Mouse (Mus musculus) kidney, postnatal 10 days (tissue): Measurements from ENCODE around the gene Hspa12b.

Experiments
- DNase-seq: peaks from one replicate; pipeline ENCODE4 v3.0.0; 2021; ENCODE audit warnings: mixed read lengths

The Hspa12b gene

DNA sequence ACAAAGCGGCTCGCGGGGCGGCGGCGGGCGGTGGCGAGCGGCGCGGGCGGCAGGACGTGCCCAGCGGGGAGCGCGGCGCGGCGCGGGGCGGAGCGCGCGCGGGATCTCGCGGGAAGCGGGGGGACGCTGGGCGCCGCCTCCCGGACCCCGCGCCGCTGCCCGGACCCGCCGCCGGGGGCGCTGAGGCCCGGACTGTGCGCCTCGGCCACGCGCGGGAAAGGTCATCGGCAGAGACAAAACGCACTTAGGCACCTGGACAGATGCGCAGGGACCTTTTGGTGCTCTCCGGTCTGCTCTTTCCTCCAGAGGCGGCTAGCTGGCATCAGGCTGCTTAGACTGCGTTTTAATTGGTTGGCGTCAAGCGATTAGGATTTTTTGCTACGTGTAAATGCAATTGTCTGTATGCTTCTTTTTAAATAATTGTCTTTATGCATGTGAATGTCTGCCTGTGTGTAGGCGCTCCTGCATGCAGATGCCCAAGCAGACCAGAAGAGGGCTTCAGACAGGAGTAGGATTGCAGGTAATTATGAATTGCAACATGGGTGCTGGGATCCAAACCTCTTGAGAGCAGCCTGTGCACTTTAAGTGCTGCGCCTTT is 53.0 kb downstream of the Hspa12b start, which contains the start of gene Cenpb:
TSS of gene Cenpb (minus strand) at position 78 of the 598 bp plus-strand sequence.
- DNase-seq: peak; percentile 92

DNA sequence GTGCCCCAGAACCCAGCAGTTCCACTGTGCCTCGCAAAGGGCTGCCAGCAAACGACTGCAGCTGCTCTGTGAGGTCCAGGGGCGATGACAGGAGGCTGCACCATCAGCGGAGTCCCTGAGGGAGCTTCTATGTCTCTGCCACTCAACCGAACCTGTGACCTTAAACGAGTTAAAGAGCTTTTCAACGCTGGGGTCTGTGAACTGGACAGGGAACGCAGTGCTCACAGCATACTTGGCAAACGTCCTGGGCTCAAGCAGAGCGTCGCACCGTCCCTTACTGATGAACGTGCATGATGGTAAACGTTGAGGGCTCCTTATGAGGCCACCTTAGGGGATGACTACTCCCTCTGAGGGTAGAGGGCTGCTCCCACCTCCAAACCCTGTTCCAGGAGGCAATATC is 59.3 kb downstream of the Hspa12b start:
- no peak for DNase-seq

DNA sequence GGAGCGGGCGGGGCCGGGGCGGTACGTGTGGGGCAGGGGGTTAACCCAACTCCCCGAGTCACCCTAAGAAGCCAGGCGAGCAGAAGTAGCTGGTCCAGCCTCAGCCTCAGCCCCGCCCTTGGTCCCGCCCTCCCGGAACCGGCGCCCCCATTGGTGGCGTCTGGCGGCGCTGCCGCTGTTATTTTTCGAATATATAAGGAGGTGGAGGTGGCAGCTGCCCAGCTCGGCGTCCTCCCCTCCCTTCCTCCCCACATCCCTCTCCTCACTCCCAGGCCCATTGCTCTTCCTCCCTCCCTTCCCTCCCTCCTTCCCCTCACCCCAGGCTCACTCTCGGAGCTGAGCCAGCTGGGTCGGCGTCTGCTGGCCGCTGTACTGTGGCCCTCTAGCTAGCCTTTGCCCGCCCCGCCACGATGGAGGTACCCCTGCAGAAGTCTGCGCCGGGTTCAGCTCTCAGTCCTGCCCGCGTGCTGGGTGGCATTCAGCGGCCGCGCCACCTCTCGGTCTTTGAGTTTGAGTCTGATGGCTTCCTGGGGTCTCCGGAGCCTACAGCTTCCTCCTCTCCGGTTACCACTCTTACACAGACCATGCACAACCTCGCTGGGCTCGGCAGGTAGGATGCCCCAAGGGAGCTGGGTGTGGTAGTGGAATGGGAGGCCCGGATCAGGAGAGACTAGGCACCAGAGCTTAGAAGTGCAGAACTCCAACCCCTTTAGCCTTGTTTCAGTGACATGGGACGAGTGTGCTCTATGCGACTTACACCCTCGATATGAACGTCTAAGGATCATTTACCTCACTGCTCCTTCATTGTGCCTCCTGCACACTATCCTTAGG is 59.9 kb downstream of the Hspa12b start, which contains the start of the genes Cdc25b and Spef1:
TSS of gene Cdc25b (plus strand) at position 179 of the 831 bp plus-strand sequence.
TSS of gene Spef1 (minus strand) at position 512 of the 831 bp plus-strand sequence.
- peak; percentile 92 for DNase-seq

DNA sequence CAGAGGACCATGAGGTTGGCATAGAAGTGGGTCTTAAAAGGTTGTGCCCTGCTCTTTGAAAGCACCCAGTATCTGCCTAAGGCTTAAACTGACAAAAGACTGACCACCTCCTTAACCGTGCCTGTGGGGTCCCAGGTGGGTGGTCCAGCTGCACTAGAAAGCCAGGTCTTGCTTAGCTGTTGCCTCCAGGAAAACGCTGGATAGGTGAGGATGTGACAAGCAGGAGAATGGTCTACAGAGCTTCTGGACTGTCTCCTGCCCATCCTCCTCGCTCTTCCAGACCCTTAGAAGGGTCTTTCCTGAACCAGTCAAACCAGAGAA is 60.5 kb downstream of the Hspa12b start:
- DNase-seq: no peak

DNA sequence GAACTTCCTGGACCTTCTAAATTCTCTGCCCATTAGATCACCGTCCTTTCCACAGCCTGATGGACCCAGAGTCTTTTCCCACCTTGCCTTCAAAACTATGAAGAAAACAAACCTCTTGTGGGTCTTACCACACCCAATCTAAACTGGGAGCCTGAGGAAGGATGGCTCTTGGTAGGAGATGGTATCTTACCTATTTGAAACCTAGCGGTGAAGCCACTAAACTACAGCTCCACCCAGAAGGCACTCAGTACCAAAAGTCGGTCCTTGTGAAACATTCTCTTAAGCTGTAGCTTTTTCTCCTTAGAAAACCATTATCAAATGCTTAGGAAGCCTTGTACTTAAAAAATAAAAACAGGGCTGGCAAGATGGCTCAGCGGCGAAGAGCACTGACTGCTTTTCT is 61.2 kb downstream of the Hspa12b start:
- DNase-seq: no peak

DNA sequence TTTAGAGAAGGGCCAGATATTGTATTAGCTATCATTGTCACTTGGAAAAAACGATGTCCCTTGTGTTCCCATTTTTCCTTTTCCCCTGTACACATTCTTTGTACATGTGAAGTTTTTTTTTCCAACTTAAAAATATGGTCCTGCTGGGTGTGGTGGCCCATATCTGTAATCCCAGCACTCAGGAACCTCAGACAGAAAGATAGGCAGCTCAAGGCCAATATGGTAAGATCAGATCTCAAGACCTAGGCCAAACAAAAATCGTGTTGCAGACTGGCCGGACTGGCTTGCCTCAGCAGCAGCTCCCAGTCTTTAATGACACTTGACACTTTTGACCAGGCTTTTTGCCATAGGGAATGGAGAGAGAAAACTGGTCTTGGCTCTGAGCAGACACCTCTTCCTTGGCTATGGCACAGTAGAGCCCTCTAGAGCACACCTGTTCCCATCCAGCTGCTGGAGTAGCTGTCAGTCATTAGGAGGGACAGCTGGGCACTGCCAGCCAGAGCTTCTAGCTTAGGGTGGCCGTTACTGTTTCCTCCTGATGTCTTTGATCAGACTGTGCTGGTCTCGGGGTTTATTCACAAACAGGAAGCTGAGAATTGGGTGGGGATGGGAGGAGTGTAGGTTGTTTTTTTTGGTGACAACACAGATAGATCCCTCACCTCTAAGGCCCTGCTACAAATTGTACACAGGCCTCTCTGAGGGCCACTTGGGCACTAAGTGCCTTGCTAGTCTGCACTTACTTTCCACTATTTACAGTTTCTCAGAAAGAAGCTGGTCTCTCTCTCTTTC is 62.6 kb downstream of the Hspa12b start:
- DNase-seq: no peak

DNA sequence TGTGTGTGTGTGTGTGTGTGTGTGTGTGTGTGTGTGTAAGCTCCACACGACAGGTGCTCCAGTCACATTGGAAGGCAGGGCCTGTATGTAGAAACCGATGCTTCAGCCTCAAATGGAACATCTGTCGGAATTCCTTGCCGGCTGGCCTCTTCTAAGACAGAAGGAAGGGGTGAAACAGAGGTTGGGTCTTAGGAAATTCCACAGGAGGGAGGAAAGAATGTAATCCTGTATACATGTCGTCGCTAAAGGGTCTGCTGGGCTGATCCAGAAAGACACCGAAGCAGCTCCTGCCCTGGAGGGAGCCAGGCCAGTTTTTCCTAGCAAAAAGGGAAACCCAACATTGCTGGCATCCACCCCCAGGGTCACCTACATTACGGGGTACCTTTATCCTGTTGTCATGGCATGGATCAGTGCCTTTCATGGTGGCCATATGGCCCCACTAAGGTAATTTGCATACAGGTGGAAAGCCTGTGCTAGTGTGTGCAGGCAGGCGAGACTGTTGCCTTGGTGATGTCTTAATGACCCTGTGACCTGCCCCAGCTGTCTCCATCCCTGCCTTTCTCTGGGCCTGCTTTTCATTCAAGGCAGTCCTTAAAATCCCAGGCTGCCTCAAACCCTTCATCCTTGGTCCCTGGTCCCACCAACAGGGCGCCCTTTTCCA is 63.4 kb downstream of the Hspa12b start:
- DNase-seq: peak; percentile 72

DNA sequence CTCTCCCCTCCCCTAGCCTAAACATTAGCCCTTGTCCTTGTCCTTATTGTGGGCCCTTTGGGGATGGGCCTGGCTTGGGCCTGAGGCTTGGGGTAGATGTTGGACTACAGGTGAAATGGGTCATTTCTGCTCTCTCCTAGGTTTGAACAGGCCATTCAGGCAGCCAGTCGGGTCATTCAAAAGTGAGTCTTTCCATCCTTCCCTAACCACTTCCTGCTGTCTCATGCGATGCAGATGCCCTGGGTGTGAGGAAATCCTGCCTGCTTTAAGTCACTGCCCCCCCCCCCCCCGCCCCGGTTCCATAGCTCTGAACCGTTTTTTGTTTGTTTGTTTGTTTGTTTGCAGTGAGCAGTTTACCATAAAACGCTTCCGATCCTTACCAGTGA is 63.9 kb downstream of the Hspa12b start:
- DNase-seq: no peak
